Mouse (Mus musculus) kidney, postnatal 25 days (tissue): ENCODE results near the gene Sgcd.
A peak's percentile ranks its signal among the peaks of the same experiment; 100 is the strongest.

Source experiments
- DNase-seq, 2 experiments: peaks; one replicate each; pipeline ENCODE4 v3.0.0; 2021; ENCODE audit warnings: mixed read lengths in 2 of 2

Gene Sgcd

DNA sequence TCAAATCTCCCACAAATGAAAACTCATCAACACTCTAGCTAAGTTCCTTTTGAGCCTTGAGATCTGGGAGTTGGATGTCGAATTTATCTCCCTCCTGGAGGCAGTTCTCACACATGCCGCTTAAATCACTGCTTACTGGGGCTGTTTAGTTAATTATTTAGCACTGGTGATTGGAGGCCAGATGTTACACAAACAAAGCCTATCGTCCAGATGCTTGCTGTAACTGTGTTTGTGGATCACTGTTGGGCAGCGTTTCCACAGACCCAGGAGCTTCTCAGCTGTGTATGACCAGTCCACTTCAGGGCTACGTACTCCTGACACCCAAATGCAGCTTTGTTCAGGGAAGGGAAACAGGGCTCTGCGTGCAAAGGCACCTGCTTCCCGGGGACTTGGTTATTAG is 858.8 kb downstream of the Sgcd start:
- peak in 1 of 2 experiments; percentile 2 for DNase-seq

DNA sequence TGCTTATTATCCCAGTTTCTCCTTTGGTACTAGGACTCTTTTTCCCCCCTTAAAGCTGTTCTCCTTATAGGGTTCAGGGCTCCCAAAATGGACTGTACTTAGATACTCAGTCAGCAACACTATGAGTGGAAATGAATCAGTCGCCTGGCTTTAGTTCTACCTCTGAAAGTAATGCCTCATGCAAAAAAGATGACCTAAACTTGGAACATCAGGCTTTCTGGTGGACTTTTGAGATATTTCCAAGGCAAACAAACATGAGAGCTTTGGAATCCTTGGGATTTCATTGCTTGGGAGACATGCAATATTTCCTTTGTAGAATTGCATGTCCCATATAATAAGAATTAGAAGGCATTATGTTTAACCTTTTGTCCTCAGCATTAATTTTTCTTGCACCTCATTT is 859.6 kb downstream of the Sgcd start:
- DNase-seq = no peak

DNA sequence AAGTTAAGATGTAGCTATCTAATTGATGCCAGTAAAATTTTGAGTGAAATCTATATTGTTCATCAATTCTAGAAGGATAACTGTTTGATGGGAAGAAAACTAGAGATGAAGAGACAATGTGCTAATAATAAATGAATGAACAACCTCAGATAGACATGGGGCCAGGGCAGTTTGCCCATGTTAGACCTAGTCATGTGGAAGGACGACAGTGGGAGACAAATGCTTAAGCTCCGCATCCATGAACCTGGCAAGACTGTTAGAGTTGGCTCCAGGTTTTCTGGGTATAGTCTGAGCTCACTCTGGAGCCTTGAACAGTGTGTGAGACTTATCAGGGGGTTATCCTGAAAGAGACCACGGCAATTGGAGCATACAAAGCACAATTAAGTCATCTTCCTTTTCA is 860.4 kb downstream of the Sgcd start:
- DNase-seq = no peak

DNA sequence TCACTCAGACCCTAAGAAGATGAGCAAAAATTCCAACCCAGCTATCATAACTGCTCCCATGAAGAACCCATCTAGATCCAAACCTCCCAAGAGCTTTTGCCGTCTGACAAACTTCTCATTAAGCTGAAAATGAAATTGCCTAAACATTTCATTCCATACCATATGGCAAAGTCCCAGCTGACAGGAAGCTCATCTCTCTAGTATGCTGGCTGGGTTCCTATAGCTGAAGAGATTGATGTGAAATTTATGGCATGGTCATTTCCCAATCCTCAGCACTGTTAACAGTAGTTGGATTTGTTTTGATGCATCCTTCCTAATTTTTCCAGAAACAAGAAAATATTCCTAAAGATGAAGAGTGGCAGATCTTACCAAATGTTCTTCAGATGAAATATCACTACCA is 867.9 kb downstream of the Sgcd start:
- no peak for DNase-seq

DNA sequence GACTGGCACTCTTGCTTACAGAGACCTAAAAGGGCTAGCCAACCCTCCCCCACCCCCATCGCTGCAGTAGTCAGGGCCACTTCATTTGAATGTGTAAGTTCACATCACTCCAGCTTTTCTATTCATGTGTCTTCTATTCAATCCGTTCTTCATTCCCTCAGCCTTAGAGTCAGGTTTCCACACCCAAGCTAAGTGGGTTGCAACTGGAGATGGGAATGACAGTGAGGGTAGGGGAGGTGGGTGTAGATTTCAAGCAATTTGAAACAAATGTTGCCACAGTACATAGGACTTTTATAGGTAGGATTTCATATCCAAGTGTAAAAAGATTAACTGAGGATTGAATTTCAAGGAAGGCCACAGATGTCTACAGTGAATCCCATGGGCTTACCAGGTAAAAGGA is 870.9 kb downstream of the Sgcd start:
- no peak for DNase-seq

DNA sequence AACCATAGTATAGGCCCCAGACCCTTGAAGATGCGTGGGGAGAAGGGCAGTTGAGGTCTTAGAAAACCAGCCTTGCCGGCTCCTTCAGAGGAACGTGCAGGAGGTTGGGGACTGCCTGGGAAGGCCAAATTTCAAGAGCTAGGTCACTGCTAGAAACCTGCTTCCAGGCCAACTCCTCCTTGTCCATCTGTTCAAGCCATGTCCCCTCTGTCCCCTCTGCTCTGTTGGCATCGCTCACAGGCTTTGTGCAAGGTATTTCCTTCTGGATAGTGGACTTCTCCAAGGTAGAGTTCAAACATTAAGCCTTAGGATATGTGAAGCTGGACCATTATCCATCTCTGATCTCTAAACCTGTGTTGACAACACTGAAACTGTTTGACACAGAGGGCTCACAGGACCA is 874.4 kb downstream of the Sgcd start:
- no peak for DNase-seq

DNA sequence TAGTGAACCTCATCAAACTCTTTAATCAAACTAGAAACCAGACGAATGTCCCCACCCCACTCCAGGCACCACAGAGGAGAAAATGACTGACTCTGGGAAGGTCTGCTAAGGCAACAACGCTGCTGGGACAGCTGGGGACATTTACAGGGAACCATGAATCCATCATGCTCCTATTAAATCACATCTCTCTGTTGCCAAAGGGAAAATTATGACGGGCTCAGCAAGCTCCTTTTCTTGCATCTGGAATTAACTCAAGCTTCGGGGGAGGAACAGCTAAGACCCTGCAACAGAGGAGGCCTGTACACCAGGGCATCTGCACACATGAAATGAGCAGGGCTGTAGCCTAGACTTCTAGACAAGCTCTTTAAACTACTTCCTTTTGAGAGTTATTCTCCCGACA is 875.7 kb downstream of the Sgcd start:
- DNase-seq = no peak

DNA sequence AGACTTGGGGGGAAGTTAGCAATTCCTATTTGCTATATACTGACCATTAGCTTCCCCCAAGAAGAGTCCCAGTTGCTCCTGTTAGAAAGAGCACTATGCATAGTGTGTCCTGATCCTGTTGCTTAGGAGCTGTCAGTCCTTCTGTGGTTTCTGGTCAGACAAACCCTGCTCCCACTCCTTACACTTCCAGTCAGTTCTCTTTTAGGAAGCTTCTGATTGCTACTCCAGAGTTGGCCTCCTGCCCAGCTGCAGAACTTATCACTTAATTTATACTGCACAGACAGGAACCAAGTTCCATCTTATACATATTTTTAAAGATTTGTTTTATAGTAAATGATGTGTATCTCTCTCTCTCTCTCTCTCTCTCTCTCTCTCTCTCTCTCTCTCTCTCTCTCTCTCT is 878.5 kb downstream of the Sgcd start:
- peak in 1 of 2 experiments; percentile 14 for DNase-seq

DNA sequence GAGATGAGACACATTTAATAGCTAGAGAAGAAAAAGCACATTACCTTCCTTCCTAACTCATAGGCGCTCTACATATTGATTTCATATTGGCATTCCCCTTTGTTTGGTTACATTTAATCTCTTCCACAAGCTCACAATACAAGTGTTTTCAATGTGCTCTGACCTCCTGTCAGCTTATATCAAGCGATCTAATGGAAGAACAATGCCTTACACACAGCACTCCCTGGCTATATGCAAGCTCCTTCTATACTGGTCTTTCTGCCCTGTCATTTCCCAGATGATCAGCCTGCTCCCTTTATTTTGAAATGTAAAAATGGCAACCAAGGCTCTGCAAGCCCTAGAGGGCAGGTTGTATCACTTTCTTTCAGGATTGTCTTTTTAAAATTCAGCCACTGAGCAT is 881.1 kb downstream of the Sgcd start:
- no peak for DNase-seq

DNA sequence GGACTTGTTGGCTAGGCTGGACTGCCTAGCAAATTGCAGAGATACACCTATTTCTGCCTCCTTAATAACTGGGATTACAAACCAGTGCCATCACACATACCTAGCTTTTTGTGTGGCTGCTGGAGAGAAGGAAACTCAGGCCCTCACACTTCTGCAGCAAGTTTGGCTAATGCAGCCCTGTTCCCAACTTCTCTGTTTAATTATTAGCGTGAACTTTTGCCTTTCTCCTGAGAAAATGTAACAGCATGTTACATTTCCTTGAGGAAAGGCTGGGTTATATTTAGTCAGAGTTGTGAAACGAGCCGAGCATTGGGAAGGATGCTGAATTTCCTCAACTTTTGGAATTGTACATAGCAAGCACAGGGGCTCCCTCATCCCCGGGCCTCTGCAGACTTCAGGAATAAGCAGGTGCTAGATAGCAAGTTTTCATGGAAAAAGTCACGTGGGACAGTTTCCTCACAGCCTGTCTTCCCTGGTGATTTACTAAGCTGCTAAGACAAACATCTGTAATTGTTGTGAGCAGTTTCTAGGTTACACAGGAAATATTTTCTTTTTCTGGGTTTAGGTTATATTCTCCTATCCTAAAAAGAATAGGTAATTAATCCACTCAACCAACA is 895.4 kb downstream of the Sgcd start:
- peak; percentile 14 to 35 for DNase-seq

DNA sequence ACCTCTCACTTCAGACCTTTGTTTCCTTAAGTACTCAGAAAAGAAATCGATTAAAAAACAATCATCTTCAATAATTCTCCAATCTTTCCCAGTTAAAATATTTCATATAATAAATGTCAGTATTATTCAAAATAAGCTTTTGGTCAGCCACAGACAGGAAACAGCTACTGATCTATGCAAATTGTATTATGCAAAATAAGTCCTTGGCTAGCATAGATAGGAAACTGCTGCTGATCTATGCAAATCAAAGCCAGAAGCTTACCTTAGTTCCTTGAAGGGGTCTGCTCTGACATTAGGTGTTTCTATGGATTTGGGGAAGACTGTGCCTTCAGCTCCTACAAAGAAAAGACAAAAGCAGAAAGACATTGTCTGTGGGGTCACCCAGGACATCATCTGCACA is 906.3 kb downstream of the Sgcd start:
- no peak for DNase-seq

DNA sequence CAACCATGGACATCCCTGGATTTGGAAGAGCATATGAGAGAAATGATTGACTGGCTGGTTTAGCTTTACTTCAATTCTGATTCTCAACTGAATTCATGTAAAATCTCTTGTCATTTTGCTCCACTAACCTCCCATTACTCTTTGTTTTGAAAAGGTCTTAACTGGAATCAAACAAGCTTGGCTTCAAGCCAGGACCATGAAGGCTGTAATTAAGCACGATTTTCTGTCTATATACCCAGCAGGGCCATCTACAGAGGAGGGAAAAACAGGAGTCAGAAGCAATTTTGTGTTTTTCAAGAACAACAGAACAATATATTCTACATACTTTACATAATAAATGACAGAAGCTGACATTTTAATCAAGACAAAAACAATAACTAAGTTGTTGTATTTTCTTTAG is 915.2 kb downstream of the Sgcd start:
- no peak for DNase-seq

DNA sequence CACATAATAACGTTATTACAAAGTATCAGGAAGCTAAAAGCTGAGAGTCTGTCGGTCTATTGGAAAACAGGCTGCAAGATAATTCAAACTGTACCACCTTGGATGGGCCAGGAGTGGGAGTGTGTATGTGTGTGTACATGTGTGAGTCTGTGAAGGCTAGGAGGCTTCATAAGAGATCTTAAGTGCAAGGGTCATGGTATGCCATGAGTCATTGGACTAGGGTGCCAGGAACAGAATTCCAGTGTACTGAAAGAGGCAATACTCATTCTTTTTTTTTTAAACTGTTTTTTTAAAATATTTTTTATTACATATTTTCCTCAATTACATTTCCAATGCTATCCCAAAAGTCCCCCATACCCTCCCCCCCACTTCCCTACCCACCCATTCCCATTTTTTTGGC is 917.6 kb downstream of the Sgcd start:
- no peak for DNase-seq

DNA sequence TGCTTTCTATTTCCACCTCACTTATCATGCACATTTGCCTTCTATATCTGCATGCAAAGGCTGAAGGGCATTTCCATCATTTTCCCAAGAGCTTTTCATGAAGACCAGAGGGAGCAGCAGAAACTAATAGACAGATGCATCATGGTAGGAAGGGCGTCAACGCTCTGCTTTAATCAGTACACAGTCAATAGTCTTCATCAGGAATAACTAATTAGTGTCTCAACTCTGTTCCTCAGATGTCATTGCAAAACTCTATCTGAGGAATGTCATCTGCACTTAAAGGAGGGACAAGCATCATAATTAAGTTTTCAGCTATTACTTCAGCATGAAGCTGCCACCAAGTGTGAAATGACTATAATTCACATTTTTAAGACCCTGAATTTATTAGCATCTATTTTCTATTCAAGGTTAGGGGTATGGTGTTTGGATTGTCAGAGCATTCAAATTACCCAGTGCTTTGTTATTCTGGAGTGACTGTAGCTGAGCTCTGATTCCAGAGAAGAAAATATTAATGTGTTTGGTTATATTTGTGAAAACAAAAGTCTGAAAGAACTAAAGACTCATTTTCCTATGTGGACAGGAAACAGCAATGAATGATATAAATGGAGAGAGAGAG is 918.9 kb downstream of the Sgcd start:
- DNase-seq = no peak

DNA sequence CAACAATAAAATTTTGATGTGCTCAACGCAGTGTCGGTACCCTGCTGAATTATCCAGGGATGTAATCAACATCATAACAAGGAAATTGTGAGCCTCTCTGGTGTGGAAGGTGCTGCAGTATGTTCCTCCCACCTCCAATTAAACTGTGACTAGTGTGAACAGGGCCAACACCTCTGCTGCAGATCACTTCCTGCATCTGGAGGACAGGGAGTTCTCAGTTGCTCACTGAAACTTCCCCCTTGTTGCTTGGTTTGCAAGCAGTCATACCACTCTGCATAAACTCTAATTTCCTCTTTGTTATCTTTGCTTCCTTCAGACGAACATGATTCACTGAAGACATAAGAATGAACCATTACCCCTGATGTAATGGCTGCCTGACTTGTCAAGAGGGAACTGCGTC is 925.1 kb downstream of the Sgcd start:
- peak in 1 of 2 experiments; percentile 23 for DNase-seq

DNA sequence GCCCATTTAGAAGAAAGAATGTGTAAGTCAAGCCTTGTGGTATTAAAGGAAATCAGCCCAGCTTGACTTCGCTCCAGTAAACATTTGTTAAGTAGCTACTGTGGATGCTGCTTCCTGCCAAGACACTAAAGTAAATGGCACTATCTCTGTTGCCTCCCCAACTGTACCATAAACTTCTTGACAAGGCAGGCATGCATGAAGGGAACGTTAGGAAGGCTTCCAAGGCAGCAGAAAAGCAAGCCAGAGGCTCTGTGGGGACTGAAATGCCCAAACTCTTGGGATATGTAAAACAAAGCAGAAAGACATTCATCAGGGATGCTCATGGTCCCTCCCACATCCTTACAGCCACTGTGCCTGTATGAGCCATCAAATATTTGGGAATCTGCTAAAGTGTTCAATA is 938.4 kb downstream of the Sgcd start:
- DNase-seq = no peak

DNA sequence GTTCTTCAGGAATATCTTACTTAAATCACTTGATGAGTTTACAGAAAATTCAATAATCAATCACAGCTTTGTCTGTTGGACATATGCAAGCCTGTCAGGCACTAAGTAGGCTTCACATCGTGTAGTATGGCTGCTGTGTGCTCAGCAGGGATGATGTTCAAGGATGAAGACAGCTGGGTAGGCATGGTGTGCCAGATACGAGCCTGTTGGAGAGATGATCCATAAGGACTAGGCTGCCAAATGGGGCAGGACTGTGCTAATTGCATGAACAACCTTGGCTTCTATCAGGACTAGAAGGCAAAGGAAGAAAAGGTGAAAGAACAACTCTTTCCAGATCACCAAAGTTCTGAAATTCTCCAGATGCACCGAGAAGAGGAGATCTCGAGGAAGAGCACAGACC is 939.0 kb downstream of the Sgcd start:
- DNase-seq = no peak

DNA sequence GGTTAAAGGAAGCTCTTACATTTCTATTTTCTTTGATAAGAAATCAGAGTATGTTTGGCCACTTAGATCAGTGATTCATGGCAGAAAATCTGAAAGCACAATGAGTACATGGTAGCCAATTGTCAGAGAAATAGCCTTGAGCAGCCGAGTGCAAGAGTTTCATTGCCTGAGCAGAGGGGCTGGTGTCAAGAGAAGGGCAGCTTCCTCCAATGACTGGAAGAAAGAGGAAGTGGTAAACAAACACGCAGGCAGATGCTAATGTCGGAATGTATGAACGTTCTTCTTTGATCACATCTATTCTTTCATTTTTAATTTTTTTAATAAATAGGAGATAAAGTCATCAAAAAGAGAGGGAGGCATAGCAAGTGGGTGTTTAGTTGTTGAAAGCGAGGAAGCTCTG is 956.5 kb downstream of the Sgcd start:
- no peak for DNase-seq

DNA sequence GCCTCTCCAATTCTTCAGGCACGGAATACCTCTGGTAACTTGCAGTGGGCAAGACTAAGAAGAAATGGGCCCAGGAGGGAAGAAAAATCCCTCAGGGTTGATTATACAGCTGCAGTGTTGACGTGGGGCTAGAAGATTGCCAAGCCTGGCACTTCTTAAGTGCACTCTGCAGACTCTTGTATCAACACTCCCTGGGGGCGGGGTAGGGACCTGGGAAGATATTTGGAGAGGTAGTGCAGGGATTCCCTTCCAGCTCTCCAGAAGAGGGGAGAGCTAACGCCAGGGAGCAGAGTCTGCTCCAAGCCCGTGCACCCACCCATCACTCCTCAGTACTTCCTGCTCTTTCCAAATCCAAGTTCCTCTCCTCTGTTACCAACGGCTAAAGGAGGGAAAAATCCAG is 967.9 kb downstream of the Sgcd start:
- peak in 1 of 2 experiments; percentile 33 for DNase-seq

DNA sequence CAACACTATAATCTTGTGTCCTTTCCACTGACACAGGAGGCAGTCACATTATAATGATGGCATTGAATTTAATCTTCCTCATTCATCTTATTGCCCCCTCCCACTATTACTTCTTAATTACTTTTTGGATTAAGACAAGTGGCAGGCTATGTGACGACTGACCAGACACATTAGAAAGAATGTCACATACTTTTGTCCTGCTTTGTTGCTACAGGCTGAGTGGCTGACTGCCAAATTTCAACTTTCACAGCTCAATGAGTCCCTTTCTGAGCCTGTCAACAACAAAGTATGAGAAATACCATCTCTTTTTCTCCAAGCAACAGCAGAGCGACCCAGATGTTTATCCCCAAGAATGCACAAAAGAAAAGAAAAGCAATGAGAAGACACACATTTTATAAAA is 970.6 kb downstream of the Sgcd start:
- peak; percentile 41 to 44 for DNase-seq

DNA sequence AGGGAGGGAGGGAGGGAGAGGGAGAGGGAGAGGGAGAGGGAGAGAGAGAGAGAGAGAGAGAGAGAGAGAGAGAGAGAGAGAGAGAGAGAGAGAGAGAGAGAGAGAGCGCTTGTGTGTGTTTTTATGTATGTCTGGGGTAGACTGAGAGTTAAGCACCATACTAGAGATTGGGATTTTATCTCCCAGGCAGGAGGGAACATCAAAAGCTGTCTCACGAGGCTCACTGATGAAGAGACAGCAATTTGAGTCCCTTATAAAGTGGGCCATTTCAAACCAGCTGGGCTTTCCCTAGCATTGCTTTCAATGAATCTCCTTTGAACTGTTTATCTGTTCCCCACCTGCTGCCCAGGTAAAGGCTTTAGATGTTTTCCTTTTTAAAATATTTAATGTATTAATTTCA is 973.1 kb downstream of the Sgcd start:
- no peak for DNase-seq

DNA sequence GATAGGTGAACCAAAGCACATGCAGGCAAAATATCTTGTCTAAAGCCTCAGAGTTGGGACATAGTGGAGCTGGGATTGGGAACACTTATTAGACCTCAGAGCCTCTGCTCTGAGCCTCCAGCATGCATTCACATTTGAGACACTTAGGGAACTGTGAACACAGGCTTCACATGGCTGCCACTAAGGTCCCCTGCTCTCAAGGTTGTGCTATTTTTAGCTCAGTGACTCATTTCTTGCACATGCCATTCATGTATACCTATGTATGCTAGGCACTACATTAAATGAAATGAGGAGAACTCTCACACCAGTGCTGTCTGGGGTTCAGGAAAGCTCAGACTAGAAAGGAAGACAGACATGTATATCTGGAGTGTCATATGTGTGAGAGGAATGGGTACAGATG is 974.5 kb downstream of the Sgcd start:
- DNase-seq = peak in 1 of 2 experiments; percentile 1

DNA sequence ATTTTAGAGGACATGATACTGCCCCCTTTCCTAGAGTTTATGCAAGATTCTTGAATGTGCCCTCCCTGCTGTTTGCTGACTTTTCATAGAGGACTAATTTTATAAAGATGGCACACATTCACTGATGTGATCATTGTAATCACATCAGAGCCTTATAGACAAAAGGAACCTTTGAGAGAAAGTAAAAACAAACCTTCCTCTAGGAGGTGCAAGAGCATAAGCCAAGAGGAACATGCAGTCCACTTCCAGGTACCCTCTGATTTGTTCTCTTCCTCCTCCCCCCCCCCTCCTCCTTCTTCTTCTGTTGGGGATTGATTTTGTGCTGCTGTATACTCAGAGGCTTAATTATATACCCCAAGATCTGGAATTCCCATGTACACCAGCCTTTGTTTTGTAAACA is 978.6 kb downstream of the Sgcd start:
- DNase-seq = no peak

DNA sequence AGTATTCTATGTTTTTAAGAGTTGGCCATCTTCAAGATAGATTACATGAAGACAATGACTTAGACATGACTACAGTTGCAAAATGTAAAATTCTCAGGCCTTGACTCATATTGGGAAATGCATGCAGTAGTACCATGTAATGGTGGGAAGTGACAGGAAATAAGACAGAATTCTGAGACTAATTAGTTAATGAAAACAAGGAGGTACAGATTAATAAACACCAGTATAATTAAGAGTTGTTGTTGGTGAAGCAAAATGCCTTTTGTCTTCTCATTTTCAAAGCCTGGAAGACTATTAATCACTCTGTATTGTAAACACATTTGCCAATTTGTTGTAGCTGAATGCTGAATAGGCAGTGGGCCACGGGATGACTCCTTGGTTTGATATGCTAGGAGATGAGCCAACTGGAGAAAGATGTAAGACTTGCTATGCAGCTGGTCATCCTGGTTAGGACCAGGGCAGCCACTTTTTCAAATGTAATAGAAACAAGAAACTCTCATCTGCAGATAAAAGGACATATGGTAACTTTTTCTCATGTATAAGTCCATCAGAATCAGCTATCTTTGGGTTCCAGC is 983.4 kb downstream of the Sgcd start:
- DNase-seq = no peak

DNA sequence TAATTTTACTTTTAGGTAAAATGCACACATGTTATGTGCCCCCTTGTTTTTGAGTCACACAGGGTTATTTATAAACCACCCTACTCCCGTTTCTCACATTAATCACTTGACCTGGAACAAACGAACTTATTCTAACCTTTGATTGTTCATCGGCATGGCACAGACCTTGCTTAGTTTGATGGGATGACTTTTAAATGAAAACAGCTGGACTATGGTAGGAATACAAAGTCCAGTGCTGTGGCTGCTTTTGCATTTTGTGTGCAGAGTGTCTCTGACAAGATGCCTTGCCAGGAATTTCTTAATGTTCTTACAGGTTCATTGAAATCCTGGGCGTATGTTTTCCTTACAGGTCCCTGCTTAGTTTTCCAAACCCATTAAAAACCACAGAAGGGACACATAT is 1049.5 kb downstream of the Sgcd start:
- peak; percentile 13 to 37 for DNase-seq
